Mouse (Mus musculus): ENCODE measurements at regions not wholly inside any gene's neighbourhood (a gene's known extent, or its start where the extent isn't known, plus 50 kb on each side); places are given as distances from the start of the nearest gene placed in this dataset.

- H3K27ac ChIP-seq (ENCODE audit: insufficient read depth, low read length) = no peak overlapping the region
- DNase-seq = no peak
- no peaks in the 10 kb centered on the region for H3K27me3 ChIP-seq (ENCODE audit: control insufficient read depth, insufficient read depth, low read length)
- WGBS = 96% methylated on average over 3 of the region's 3 CpGs
- H3K4me1 ChIP-seq (ENCODE audit: control insufficient read depth, insufficient read depth, low read length) = no peaks in the 10 kb centered on the region; the same call in 1 of the 2 replicates
- H3K4me3 ChIP-seq (replicated peaks; ENCODE audit: insufficient read depth, low read depth, low read length) = no peak overlapping the region
- no peak for TF ChIP-seq POLR2A (IDR thresholded peaks at IDR 0.05; ENCODE audit: borderline replicate concordance, insufficient read depth, low read length)
- TF ChIP-seq CTCF (IDR thresholded peaks at IDR 0.05; ENCODE audit: borderline replicate concordance, insufficient read depth, low read depth, low read length) = no peak
Observed at GRCm38 (mm10) chr8:11100310-11100709, 92.1 kb upstream of the Irs2 start.

GRCm38 (mm10) chr8:11099591-11099855 lies 91.3 kb upstream of the Irs2 start:
- no peak for DNase-seq
- TF ChIP-seq CTCF (IDR thresholded peaks at IDR 0.05; ENCODE audit: borderline replicate concordance, insufficient read depth, low read depth, low read length) (no peak), POLR2A (IDR thresholded peaks at IDR 0.05; ENCODE audit: borderline replicate concordance, insufficient read depth, low read length) (no peak)
- WGBS = 75% methylated on average over 3 of the region's 3 CpGs
- no peak overlapping the region for H3K27ac ChIP-seq (ENCODE audit: insufficient read depth, low read length)
- no peaks in the 10 kb centered on the region; the same call in 1 of the 2 replicates for H3K4me1 ChIP-seq (ENCODE audit: control insufficient read depth, insufficient read depth, low read length)
- no peaks in the 10 kb centered on the region for H3K27me3 ChIP-seq (ENCODE audit: control insufficient read depth, insufficient read depth, low read length)
- H3K4me3 ChIP-seq (replicated peaks; ENCODE audit: insufficient read depth, low read depth, low read length) = no peak overlapping the region

GRCm38 (mm10) chr8:11098790-11099590 lies 90.7 kb upstream of the Irs2 start:
- H3K27ac ChIP-seq (ENCODE audit: insufficient read depth, low read length) = no peak overlapping the region
- WGBS = 81% methylated on average over 11 of the region's 11 CpGs
- H3K4me1 ChIP-seq (ENCODE audit: control insufficient read depth, insufficient read depth, low read length) = no peaks in the 10 kb centered on the region; the same call in 1 of the 2 replicates
- no peak overlapping the region for H3K4me3 ChIP-seq (replicated peaks; ENCODE audit: insufficient read depth, low read depth, low read length)
- no peak for TF ChIP-seq CTCF (IDR thresholded peaks at IDR 0.05; ENCODE audit: borderline replicate concordance, insufficient read depth, low read depth, low read length)
- TF ChIP-seq POLR2A (IDR thresholded peaks at IDR 0.05; ENCODE audit: borderline replicate concordance, insufficient read depth, low read length) = no peak
- H3K27me3 ChIP-seq (ENCODE audit: control insufficient read depth, insufficient read depth, low read length) = no peaks in the 10 kb centered on the region
- DNase-seq = no peak

GRCm38 (mm10) chr8:11098228-11098778 lies 90.0 kb upstream of the Irs2 start:
- no peaks in the 10 kb centered on the region for H3K27me3 ChIP-seq (ENCODE audit: control insufficient read depth, insufficient read depth, low read length)
- H3K4me1 ChIP-seq (ENCODE audit: control insufficient read depth, insufficient read depth, low read length) = no peaks in the 10 kb centered on the region; the same call in 1 of the 2 replicates
- 32% methylated on average over 10 of the region's 10 CpGs for WGBS
- H3K27ac ChIP-seq (ENCODE audit: insufficient read depth, low read length) = no peak overlapping the region
- no peak for TF ChIP-seq CTCF (IDR thresholded peaks at IDR 0.05; ENCODE audit: borderline replicate concordance, insufficient read depth, low read depth, low read length)
- TF ChIP-seq POLR2A (IDR thresholded peaks at IDR 0.05; ENCODE audit: borderline replicate concordance, insufficient read depth, low read length) = no peak
- DNase-seq = peak; percentile 71 to 76
- no peak overlapping the region for H3K4me3 ChIP-seq (replicated peaks; ENCODE audit: insufficient read depth, low read depth, low read length)

- no peaks in the 10 kb centered on the region; the same call in 1 of the 2 replicates for H3K4me1 ChIP-seq (ENCODE audit: control insufficient read depth, insufficient read depth, low read length)
- DNase-seq = no peak
- H3K27ac ChIP-seq (ENCODE audit: insufficient read depth, low read length) = no peak overlapping the region
- no peak overlapping the region for H3K4me3 ChIP-seq (replicated peaks; ENCODE audit: insufficient read depth, low read depth, low read length)
- no peaks in the 10 kb centered on the region for H3K27me3 ChIP-seq (ENCODE audit: control insufficient read depth, insufficient read depth, low read length)
- TF ChIP-seq POLR2A (IDR thresholded peaks at IDR 0.05; ENCODE audit: borderline replicate concordance, insufficient read depth, low read length) = no peak
- TF ChIP-seq CTCF (IDR thresholded peaks at IDR 0.05; ENCODE audit: borderline replicate concordance, insufficient read depth, low read depth, low read length) = no peak
- WGBS = 80% methylated on average over 3 of the region's 3 CpGs
Observed at GRCm38 (mm10) chr8:11097813-11098212, 89.6 kb upstream of the Irs2 start.

GRCm38 (mm10) chr8:11094516-11094915 lies 86.3 kb upstream of the Irs2 start:
- 72% methylated on average over 8 of the region's 8 CpGs for WGBS
- Histone ChIP-seq H3K4me1 (ENCODE audit: control insufficient read depth, insufficient read depth, low read length) (no peaks in the 10 kb centered on the region; the same call in none of the 2 replicates), H3K27me3 (ENCODE audit: control insufficient read depth, insufficient read depth, low read length) (no peaks in the 10 kb centered on the region), H3K4me3 (replicated peaks; ENCODE audit: insufficient read depth, low read depth, low read length) (no peak overlapping the region), H3K27ac (ENCODE audit: insufficient read depth, low read length) (no peak overlapping the region)
- DNase-seq = no peak
- no peak for TF ChIP-seq POLR2A (IDR thresholded peaks at IDR 0.05; ENCODE audit: borderline replicate concordance, insufficient read depth, low read length)
- no peak for TF ChIP-seq CTCF (IDR thresholded peaks at IDR 0.05; ENCODE audit: borderline replicate concordance, insufficient read depth, low read depth, low read length)

- Histone ChIP-seq H3K4me3 (replicated peaks; ENCODE audit: insufficient read depth, low read depth, low read length) (no peak overlapping the region), H3K27ac (ENCODE audit: insufficient read depth, low read length) (no peak overlapping the region), H3K4me1 (ENCODE audit: control insufficient read depth, insufficient read depth, low read length) (peaks cover 4% of the 10 kb centered on the region; the same call in 1 of the 2 replicates), H3K27me3 (ENCODE audit: control insufficient read depth, insufficient read depth, low read length) (no peaks in the 10 kb centered on the region)
- WGBS = 56% methylated on average over 4 of the region's 4 CpGs
- no peak for DNase-seq
- TF ChIP-seq CTCF (IDR thresholded peaks at IDR 0.05; ENCODE audit: borderline replicate concordance, insufficient read depth, low read depth, low read length) (no peak), POLR2A (IDR thresholded peaks at IDR 0.05; ENCODE audit: borderline replicate concordance, insufficient read depth, low read length) (no peak)
Observed at GRCm38 (mm10) chr8:11092348-11092747, 84.1 kb upstream of the Irs2 start.

Data from cerebellum, adult 2 months (tissue).